ENCODE assay signal across 17 mouse cellular contexts in genomic region chr10:42131298-42131697, GRCm38 (mm10).
DNase-seq lines count a peak whose midpoint lies in the region; ATAC-seq and TF ChIP-seq lines count a peak whose summit lies in the region.
"Had no signal": no experiment of that assay in that cellular context is flagged by ENCODE, and none has a peak within 500 bp of the region (broad histone marks: within the 10 kb centered on the region; RNA-seq: fewer than 3 reads in every experiment).

No protein-coding gene starts in this region.

- WGBS in intestine, embryonic 15.5 days, result 46% methylated on average over 2 of the region's 2 CpGs
- 39% methylated on average over 2 of the region's 2 CpGs for WGBS in intestine, postnatal 0 days
- 23% methylated on average over 2 of the region's 2 CpGs for WGBS in macrophage (ENCODE audit: missing documents)
- WGBS in thymus, adult 2 months, result 76% methylated on average over 2 of the region's 2 CpGs

- no peak overlapping the region for H3K27ac ChIP-seq in intestine, embryonic 15.5 days
- no peak overlapping the region for H3K27ac ChIP-seq in intestine, postnatal 0 days (ENCODE audit: low read depth, low read length)
- H3K27ac ChIP-seq in macrophage, result peak overlapping the region; percentile 36
- H3K27ac ChIP-seq in thymus, adult 2 months (ENCODE audit: control insufficient read depth, insufficient read depth, low read length), result no peak overlapping the region
- H3K27ac ChIP-seq: hindbrain, postnatal 0 days; liver, embryonic 14.5 days; midbrain, embryonic 12.5 days; stomach, postnatal 0 days had no signal

- no peak overlapping the region for H3K4me3 ChIP-seq in intestine, embryonic 15.5 days (replicated peaks)
- H3K4me3 ChIP-seq in intestine, postnatal 0 days (ENCODE audit: low read depth, low read length), result no peak overlapping the region
- H3K4me3 ChIP-seq in macrophage (ENCODE audit: inconsistent target), result no peak overlapping the region
- no peak overlapping the region for H3K4me3 ChIP-seq in thymus, adult 2 months (ENCODE audit: control insufficient read depth, insufficient read depth, low read length)
- H3K4me3 ChIP-seq: midbrain, embryonic 12.5 days had no signal

- DNase-seq in 416B (ENCODE audit: low read depth), result peak; percentile 37
- DNase-seq in right cerebral cortex, adult 18-20 months, result no peak
- no peak for DNase-seq in urinary bladder, adult 2 months (ENCODE audit: low spot score)
- no peak for DNase-seq in thymus, adult 2 months
- DNase-seq: kidney, postnatal 4 days; left cerebral cortex, postnatal 4 days; lung, postnatal 10 days; thymus, postnatal 36 days had no signal

- no peak for TF ChIP-seq CTCF in intestine, postnatal 0 days (IDR thresholded peaks at IDR 0.05; ENCODE audit: low read depth)
- no peak for TF ChIP-seq CTCF in thymus, adult 2 months (IDR thresholded peaks at IDR 0.05; ENCODE audit: borderline replicate concordance, control insufficient read depth, extremely low read depth, insufficient read depth, low read length, poor library complexity)

- H3K9ac ChIP-seq in intestine, embryonic 15.5 days, result no peak overlapping the region
- H3K9ac ChIP-seq in intestine, postnatal 0 days (ENCODE audit: low read depth, low read length), result no peak overlapping the region
- H3K9ac ChIP-seq: liver, embryonic 14.5 days; midbrain, embryonic 12.5 days had no signal

- H3K4me1 ChIP-seq in intestine, embryonic 15.5 days (replicated peaks), result no peaks in the 10 kb centered on the region; the same call in 1 of the 2 replicates
- H3K4me1 ChIP-seq in intestine, postnatal 0 days (replicated peaks; ENCODE audit: control insufficient read depth, insufficient read depth, low read length), result no peaks in the 10 kb centered on the region
- no peaks in the 10 kb centered on the region for H3K4me1 ChIP-seq in thymus, adult 2 months (replicated peaks; ENCODE audit: control insufficient read depth, insufficient read depth, low read length)
- H3K4me1 ChIP-seq: midbrain, embryonic 12.5 days had no signal

- H3K4me2 ChIP-seq in intestine, embryonic 15.5 days (replicated peaks), result no peak overlapping the region
- no peak overlapping the region for H3K4me2 ChIP-seq in intestine, postnatal 0 days (replicated peaks; ENCODE audit: low read depth)
- H3K4me2 ChIP-seq: midbrain, embryonic 12.5 days had no signal

- no peak for TF ChIP-seq POLR2A in thymus, adult 2 months (IDR thresholded peaks at IDR 0.05; ENCODE audit: control insufficient read depth, extremely low read depth, insufficient read depth, low read length, poor library complexity)

- H3K27me3 ChIP-seq in intestine, embryonic 15.5 days (replicated peaks), result no peaks in the 10 kb centered on the region
- H3K27me3 ChIP-seq in intestine, postnatal 0 days (replicated peaks; ENCODE audit: control insufficient read depth, insufficient read depth, low read length), result no peaks in the 10 kb centered on the region
- no peaks in the 10 kb centered on the region for H3K27me3 ChIP-seq in thymus, adult 2 months (ENCODE audit: control insufficient read depth, insufficient read depth, low read length)
- H3K27me3 ChIP-seq: midbrain, embryonic 12.5 days had no signal

- H3K36me3 ChIP-seq in intestine, embryonic 15.5 days, result no peaks in the 10 kb centered on the region
- no peaks in the 10 kb centered on the region for H3K36me3 ChIP-seq in intestine, postnatal 0 days (ENCODE audit: control insufficient read depth, insufficient read depth)
- no peaks in the 10 kb centered on the region for H3K36me3 ChIP-seq in macrophage (ENCODE audit: inconsistent target)
- no peaks in the 10 kb centered on the region for H3K36me3 ChIP-seq in thymus, adult 2 months (ENCODE audit: control insufficient read depth, insufficient read depth, low read length)
- H3K36me3 ChIP-seq: midbrain, embryonic 12.5 days had no signal

- no peaks in the 10 kb centered on the region for H3K79me2 ChIP-seq in macrophage (ENCODE audit: inconsistent target)

- no peaks in the 10 kb centered on the region for H3K9me3 ChIP-seq in intestine, embryonic 15.5 days
- no peaks in the 10 kb centered on the region for H3K9me3 ChIP-seq in intestine, postnatal 0 days (ENCODE audit: control insufficient read depth)
- H3K9me3 ChIP-seq: midbrain, embryonic 12.5 days had no signal

- 0 out of 2 replicates have a peak, but pooled peaks have one; percentile 41 for ATAC-seq in intestine, embryonic 15.5 days
- no peak for ATAC-seq in intestine, postnatal 0 days
- 0 out of 2 replicates have a peak, but pooled peaks have one; percentile 56 for ATAC-seq in common myeloid progenitor, adult 5-6 weeks (replicated peaks; ENCODE audit: low read depth, poor library complexity, severe bottlenecking)
- ATAC-seq: forebrain, embryonic 16.5 days; hindbrain, postnatal 0 days had no signal
